Comparison of ENCODE assay signal across 20 mouse cellular contexts in genomic region chr7:102698461-102698860, GRCm38 (mm10). TPM values are rescaled to one million over a fixed set of nuclear protein-coding genes. Genes with fewer than 3 reads are reported as not detected.
"Had no signal": no experiment of that assay in that cellular context is flagged by ENCODE, and none has a peak within 500 bp of the region (broad histone marks: within the 10 kb centered on the region; RNA-seq: fewer than 3 reads in every experiment).

No protein-coding gene starts in this region.

- H3K4me2 ChIP-seq: limb, embryonic 13.5 days; midbrain, embryonic 12.5 days; neural tube, embryonic 13.5 days had no signal

- H3K36me3 ChIP-seq: limb, embryonic 13.5 days; midbrain, embryonic 12.5 days; neural tube, embryonic 13.5 days had no signal

- H3K9me3 ChIP-seq: limb, embryonic 13.5 days; midbrain, embryonic 12.5 days; neural tube, embryonic 13.5 days had no signal

- H3K9ac ChIP-seq: limb, embryonic 13.5 days; liver, embryonic 14.5 days; midbrain, embryonic 12.5 days; neural tube, embryonic 13.5 days had no signal

- ATAC-seq: midbrain, embryonic 16.5 days had no signal

- H3K4me1 ChIP-seq: limb, embryonic 13.5 days; midbrain, embryonic 12.5 days; neural tube, embryonic 13.5 days had no signal

- H3K27me3 ChIP-seq: limb, embryonic 13.5 days; midbrain, embryonic 12.5 days; neural tube, embryonic 13.5 days had no signal

- H3K27ac ChIP-seq: limb, embryonic 13.5 days; liver, embryonic 14.5 days; midbrain, embryonic 12.5 days; neural tube, embryonic 13.5 days had no signal

- H3K4me3 ChIP-seq: limb, embryonic 13.5 days; midbrain, embryonic 12.5 days; neural tube, embryonic 13.5 days had no signal

- DNase-seq: kidney, postnatal 10 days; kidney, postnatal 4 days; lung, adult 18-20 months; retina, postnatal 1 day; right cerebral cortex, postnatal 4 days; spleen, adult 18-20 months; thymus, adult 18-20 months; thymus, postnatal 14 days had no signal

RNA-seq across cellular contexts. Expression of gene Olfr557, which starts 2.8 kb away (rescaled TPM):
- total RNA-seq: layer of hippocampus, postnatal 25 days; left cerebral cortex, adult 8-10 months; liver, adult 2 months; megakaryocyte-erythroid progenitor cell, adult 5-6 weeks had no signal
- polyA plus RNA-seq: limb, embryonic 13.5 days; liver, adult 2 months; liver, embryonic 14.5 days; lung, embryonic 16.5 days; midbrain, embryonic 12.5 days; midbrain, embryonic 16.5 days; neural tube, embryonic 13.5 days; stomach, embryonic 14.5 days had no signal

RNA-seq across cellular contexts. Expression of gene Olfr558, which starts 3.6 kb away (rescaled TPM):
- total RNA-seq: liver, adult 2 months; megakaryocyte-erythroid progenitor cell, adult 5-6 weeks had no signal
- polyA plus RNA-seq: liver, embryonic 14.5 days; midbrain, embryonic 12.5 days; midbrain, embryonic 16.5 days had no signal

RNA-seq across cellular contexts. Expression of gene Olfr33, which starts 20.4 kb away (rescaled TPM):
- total RNA-seq: layer of hippocampus, postnatal 25 days; left cerebral cortex, adult 8-10 months; left cerebral cortex, postnatal 36 days; liver, adult 2 months; megakaryocyte-erythroid progenitor cell, adult 5-6 weeks had no signal
- polyA plus RNA-seq: limb, embryonic 13.5 days; liver, adult 2 months; liver, embryonic 14.5 days; lung, embryonic 16.5 days; midbrain, embryonic 12.5 days; midbrain, embryonic 16.5 days; neural tube, embryonic 13.5 days; stomach, embryonic 14.5 days had no signal

RNA-seq across cellular contexts. Expression of gene Olfr559, which starts 28.8 kb away (rescaled TPM):
- total RNA-seq: layer of hippocampus, postnatal 25 days; left cerebral cortex, adult 8-10 months; left cerebral cortex, postnatal 36 days; liver, adult 2 months; megakaryocyte-erythroid progenitor cell, adult 5-6 weeks had no signal
- polyA plus RNA-seq: limb, embryonic 13.5 days; liver, adult 2 months; liver, embryonic 14.5 days; lung, embryonic 16.5 days; midbrain, embryonic 12.5 days; midbrain, embryonic 16.5 days; neural tube, embryonic 13.5 days; stomach, embryonic 14.5 days had no signal
